Mouse (Mus musculus) hindbrain, embryonic 11.5 days (tissue): ENCODE data around the gene Cox4i2. TPM values are rescaled to one million over a fixed set of nuclear protein-coding genes. Genes with fewer than 3 reads are reported as not detected.

ENCODE experiments used
- ATAC-seq: fragments of 200-750 bp; cut with Nextera tagmentation; 2 replicates; pipeline ENCODE4 v1.8.0; 2017; ENCODE audit warnings: mild to moderate bottlenecking, moderate TSS enrichment, moderate library complexity; ENCODE audit not compliant: low FRiP score
- DNase-seq: peaks from one replicate; pipeline ENCODE4 v3.0.0-alpha.2; 2015; ENCODE audit warnings: low spot score
- H3K27ac ChIP-seq: fragments of 300-500 bp; sonication (generic); 2 replicates; pipeline ENCODE4 v1.5.1; 2014; ENCODE audit warnings: mild to moderate bottlenecking, low read depth, low read length
- H3K27me3 ChIP-seq: fragments of 300-500 bp; sonication (generic); 2 replicates; pipeline ENCODE4 v1.6.1; 2014; ENCODE audit warnings: mild to moderate bottlenecking, low read length, moderate library complexity, mixed read lengths; ENCODE audit not compliant: control insufficient read depth, insufficient read depth
- H3K36me3 ChIP-seq: fragments of 300-500 bp; sonication (generic); 2 replicates; pipeline ENCODE4 v1.6.1; 2014; ENCODE audit warnings: mild to moderate bottlenecking, low read length, moderate library complexity, mixed read lengths; ENCODE audit not compliant: control insufficient read depth, insufficient read depth
- H3K4me1 ChIP-seq: fragments of 300-500 bp; sonication (generic); replicated peaks from 2 replicates; pipeline ENCODE4 v1.6.1; 2014; ENCODE audit warnings: low read length, mixed read lengths; ENCODE audit not compliant: control insufficient read depth, insufficient read depth
- H3K4me2 ChIP-seq: fragments of 300-500 bp; sonication (generic); replicated peaks from 2 replicates; pipeline ENCODE4 v1.6.1; 2014; ENCODE audit warnings: mild to moderate bottlenecking, low read depth, low read length
- H3K4me3 ChIP-seq: fragments of 300-500 bp; sonication (generic); 2 replicates; pipeline ENCODE4 v1.5.1; 2014; ENCODE audit warnings: low read depth, low read length
- H3K9ac ChIP-seq: fragments of 300-500 bp; sonication (generic); 2 replicates; pipeline ENCODE4 v1.6.1; 2014; ENCODE audit warnings: low read depth, low read length
- H3K9me3 ChIP-seq: fragments of 300-500 bp; sonication (generic); 2 replicates; pipeline ENCODE4 v1.6.1; 2016; ENCODE audit warnings: low read length; ENCODE audit not compliant: control insufficient read depth
- WGBS: fragments of 180-500 bp; shearing (Covaris S2); extraction: QIAGEN DNeasy Blood & Tissue Kit; methylation state at CpG from one replicate; pipeline ENCODE4 v1.1.7; 2014; 5-methylcytosine and 5-hydroxymethylcytosine counted together
- polyA plus RNA-seq: library from polyadenylated mRNA; unstranded; fragments of >200 nt; fragmentation: Nextera tagmentation; extraction: Ambion mirVana; gene quantifications from 2 replicates; pipeline ENCODE4 v1.2.1, GENCODE M21; 2014

Gene Cox4i2
- polyA plus RNA-seq, 1 experiment from 2014 or later, result 4.4 TPM

GRCm38 (mm10) chr2:152789591-152789999 lies 35.6 kb downstream of the Cox4i2 start:
- H3K36me3 ChIP-seq, result no peaks in the 10 kb centered on the region
- H3K9me3 ChIP-seq, result no peaks in the 10 kb centered on the region
- ATAC-seq (no peak), DNase-seq (no peak)
- no peak overlapping the region for H3K4me3 ChIP-seq
- H3K27ac ChIP-seq, result no peak overlapping the region
- no peak overlapping the region for H3K9ac ChIP-seq
- WGBS, result 50% methylated on average over 4 of the region's 4 CpGs
- H3K4me1 ChIP-seq, result no peaks in the 10 kb centered on the region
- no peak overlapping the region for H3K4me2 ChIP-seq
- no peaks in the 10 kb centered on the region for H3K27me3 ChIP-seq

DNA sequence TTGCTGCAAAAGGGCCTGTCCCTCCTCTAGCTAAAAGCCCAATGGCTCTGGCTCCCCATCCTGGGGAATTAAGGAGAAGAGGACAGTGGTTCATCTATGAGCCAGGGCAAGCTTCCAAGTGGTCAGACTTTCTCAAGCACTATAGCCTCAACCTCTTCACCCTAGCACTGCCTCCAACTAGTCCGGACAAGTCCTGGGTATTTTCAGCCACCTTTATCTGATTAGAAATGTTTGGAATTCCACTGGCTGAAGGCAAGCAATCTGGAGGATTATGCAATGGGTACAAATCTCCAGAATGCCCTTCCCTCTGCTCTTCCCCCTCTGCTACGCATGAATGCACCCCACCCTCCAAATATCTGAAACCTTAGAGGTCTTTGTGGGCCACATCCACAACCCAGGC lies 38.5 kb downstream of the Cox4i2 start:
- 81% methylated on average over 2 of the region's 2 CpGs for WGBS
- Histone ChIP-seq H3K4me3 (no peak overlapping the region), H3K4me1 (no peaks in the 10 kb centered on the region), H3K36me3 (no peaks in the 10 kb centered on the region), H3K9me3 (no peaks in the 10 kb centered on the region), H3K27ac (no peak overlapping the region), H3K9ac (no peak overlapping the region), H3K27me3 (no peaks in the 10 kb centered on the region), H3K4me2 (no peak overlapping the region)
- ATAC-seq (no peak), DNase-seq (no peak)

GRCm38 (mm10) chr2:152793381-152793780 lies 39.4 kb downstream of the Cox4i2 start:
- no peak overlapping the region for H3K4me3 ChIP-seq
- no peaks in the 10 kb centered on the region for H3K9me3 ChIP-seq
- H3K4me2 ChIP-seq, result no peak overlapping the region
- no peak overlapping the region for H3K27ac ChIP-seq
- no peak for DNase-seq
- ATAC-seq, result no peak
- H3K27me3 ChIP-seq, result no peaks in the 10 kb centered on the region
- WGBS, result 90% methylated on average over 5 of the region's 5 CpGs
- no peaks in the 10 kb centered on the region for H3K4me1 ChIP-seq
- H3K36me3 ChIP-seq, result no peaks in the 10 kb centered on the region
- no peak overlapping the region for H3K9ac ChIP-seq

GRCm38 (mm10) chr2:152794281-152794827 lies 40.4 kb downstream of the Cox4i2 start:
- no peaks in the 10 kb centered on the region for H3K9me3 ChIP-seq
- WGBS, result 79% methylated on average over 9 of the region's 9 CpGs
- no peaks in the 10 kb centered on the region for H3K4me1 ChIP-seq
- H3K4me3 ChIP-seq, result no peak overlapping the region
- H3K27ac ChIP-seq, result no peak overlapping the region
- ATAC-seq (no peak), DNase-seq (no peak)
- H3K27me3 ChIP-seq, result no peaks in the 10 kb centered on the region
- no peak overlapping the region for H3K4me2 ChIP-seq
- no peak overlapping the region for H3K9ac ChIP-seq
- no peaks in the 10 kb centered on the region for H3K36me3 ChIP-seq

GRCm38 (mm10) chr2:152797589-152797988 lies 43.6 kb downstream of the Cox4i2 start:
- Histone ChIP-seq H3K27me3 (no peaks in the 10 kb centered on the region), H3K9me3 (no peaks in the 10 kb centered on the region), H3K4me3 (no peak overlapping the region), H3K4me1 (no peaks in the 10 kb centered on the region), H3K27ac (no peak overlapping the region), H3K36me3 (no peaks in the 10 kb centered on the region), H3K4me2 (no peak overlapping the region), H3K9ac (no peak overlapping the region)
- 87% methylated on average over 1 of the region's 1 CpGs for WGBS
- DNase-seq, result no peak
- no peak for ATAC-seq

DNA sequence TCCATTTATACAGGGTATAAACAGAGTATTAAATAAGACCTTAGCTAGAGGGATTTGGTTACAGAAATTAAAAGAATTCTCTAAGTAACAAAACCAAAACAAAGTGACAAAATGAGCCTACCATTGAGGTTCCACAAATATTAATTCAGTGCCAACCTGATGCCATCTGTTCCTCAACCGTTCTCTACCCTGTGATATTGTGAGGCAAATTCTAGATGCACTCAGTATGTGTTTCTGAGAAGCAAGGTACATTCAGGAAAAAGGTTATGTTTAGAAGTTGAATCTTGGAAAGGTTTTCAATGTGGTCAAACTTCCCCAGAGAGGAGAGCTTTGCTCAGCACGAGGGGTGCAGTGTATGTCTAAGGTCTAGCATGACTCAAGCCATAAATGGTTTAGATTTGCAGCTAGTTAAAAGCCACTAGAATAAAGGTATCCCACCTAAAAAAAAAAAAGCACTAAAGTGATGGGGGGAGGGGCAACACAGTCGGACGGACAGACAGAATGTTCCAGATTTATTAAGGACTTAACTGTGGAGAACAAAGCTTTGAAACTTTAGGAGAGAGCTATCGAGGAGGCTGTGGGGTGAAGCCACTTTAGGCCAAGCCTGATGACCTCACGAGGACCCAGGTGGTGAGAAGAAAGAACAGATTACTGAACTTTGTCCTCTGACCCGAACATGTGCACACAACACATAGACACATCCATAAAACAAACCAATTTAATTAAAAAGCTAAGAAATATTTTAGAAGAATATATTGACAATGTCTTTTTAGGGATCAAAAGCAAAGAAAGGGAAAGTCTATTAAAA lies 46.2 kb downstream of the Cox4i2 start:
- Histone ChIP-seq H3K9ac (no peak overlapping the region), H3K9me3 (no peaks in the 10 kb centered on the region), H3K27me3 (no peaks in the 10 kb centered on the region), H3K4me1 (peaks cover 3% of the 10 kb centered on the region; the same call in 1 of the 2 replicates), H3K4me3 (no peak overlapping the region), H3K27ac (no peak overlapping the region), H3K36me3 (no peaks in the 10 kb centered on the region), H3K4me2 (no peak overlapping the region)
- 89% methylated on average over 7 of the region's 7 CpGs for WGBS
- ATAC-seq (no peak), DNase-seq (no peak)

GRCm38 (mm10) chr2:152800762-152801113 lies 46.8 kb downstream of the Cox4i2 start:
- Histone ChIP-seq H3K27ac (no peak overlapping the region), H3K4me1 (peaks cover 3% of the 10 kb centered on the region; the same call in 1 of the 2 replicates), H3K36me3 (no peaks in the 10 kb centered on the region), H3K4me2 (no peak overlapping the region), H3K27me3 (no peaks in the 10 kb centered on the region), H3K9ac (no peak overlapping the region), H3K9me3 (no peaks in the 10 kb centered on the region), H3K4me3 (no peak overlapping the region)
- ATAC-seq (no peak), DNase-seq (no peak)

GRCm38 (mm10) chr2:152802303-152802702 lies 48.3 kb downstream of the Cox4i2 start:
- Histone ChIP-seq H3K27ac (no peak overlapping the region), H3K4me2 (no peak overlapping the region), H3K9me3 (no peaks in the 10 kb centered on the region), H3K27me3 (no peaks in the 10 kb centered on the region), H3K9ac (no peak overlapping the region), H3K4me1 (peaks cover 3% of the 10 kb centered on the region; the same call in 1 of the 2 replicates), H3K36me3 (no peaks in the 10 kb centered on the region), H3K4me3 (no peak overlapping the region)
- DNase-seq (no peak), ATAC-seq (no peak)
- WGBS, result 94% methylated on average over 10 of the region's 10 CpGs

- WGBS, result 90% methylated on average over 5 of the region's 5 CpGs
- no peak overlapping the region for H3K4me3 ChIP-seq
- H3K27me3 ChIP-seq, result no peaks in the 10 kb centered on the region
- DNase-seq, result no peak
- H3K9ac ChIP-seq, result no peak overlapping the region
- H3K4me1 ChIP-seq, result peaks cover 3% of the 10 kb centered on the region; the same call in 1 of the 2 replicates
- H3K27ac ChIP-seq, result no peak overlapping the region
- H3K9me3 ChIP-seq, result no peaks in the 10 kb centered on the region
- H3K36me3 ChIP-seq, result no peaks in the 10 kb centered on the region
- ATAC-seq, result no peak
- no peak overlapping the region for H3K4me2 ChIP-seq
Measured at GRCm38 (mm10) chr2:152803081-152803480, 49.1 kb downstream of the Cox4i2 start.
